Mouse (Mus musculus): ENCODE data around the gene Sfxn5. TPM values are rescaled to one million over a fixed set of nuclear protein-coding genes. Genes with fewer than 3 reads are reported as not detected.

Sfxn5 gene
- total and polyA plus RNA-seq, 3 experiments = 9.0 to 36.3 (median 26.1) TPM

DNA sequence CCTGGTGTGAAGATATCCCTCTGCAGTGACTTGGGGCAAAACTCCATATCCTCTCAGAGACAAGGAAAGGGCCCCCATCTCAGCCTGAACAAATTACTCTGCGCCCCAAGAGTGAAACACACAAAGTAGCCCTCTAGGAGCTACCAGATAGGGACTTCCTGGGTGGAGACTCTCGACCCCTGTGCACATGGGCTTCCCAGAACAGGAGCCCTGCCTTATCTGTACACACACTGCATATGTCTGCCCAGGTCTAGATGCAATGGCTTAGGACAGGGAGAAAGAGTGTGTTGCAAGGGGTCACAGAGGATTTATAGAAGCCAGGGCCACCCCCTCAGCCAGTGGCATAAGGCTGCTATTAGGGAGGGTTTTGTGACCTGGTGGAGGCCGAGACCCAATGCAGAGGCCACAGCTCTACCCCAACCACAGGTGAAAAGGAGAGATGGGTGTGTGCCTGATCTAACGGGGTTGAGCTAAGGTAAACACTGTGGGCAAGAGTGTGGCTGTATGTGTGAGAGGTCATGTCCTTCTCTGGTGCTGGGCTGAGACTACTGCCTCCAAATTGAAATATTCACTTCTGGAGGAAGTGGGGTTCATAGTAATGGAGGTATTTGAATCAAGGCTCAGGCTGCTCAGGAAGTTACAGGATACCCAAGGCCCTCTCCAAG lies 44.9 kb downstream of the Sfxn5 start:
- no peak for DNase-seq

DNA sequence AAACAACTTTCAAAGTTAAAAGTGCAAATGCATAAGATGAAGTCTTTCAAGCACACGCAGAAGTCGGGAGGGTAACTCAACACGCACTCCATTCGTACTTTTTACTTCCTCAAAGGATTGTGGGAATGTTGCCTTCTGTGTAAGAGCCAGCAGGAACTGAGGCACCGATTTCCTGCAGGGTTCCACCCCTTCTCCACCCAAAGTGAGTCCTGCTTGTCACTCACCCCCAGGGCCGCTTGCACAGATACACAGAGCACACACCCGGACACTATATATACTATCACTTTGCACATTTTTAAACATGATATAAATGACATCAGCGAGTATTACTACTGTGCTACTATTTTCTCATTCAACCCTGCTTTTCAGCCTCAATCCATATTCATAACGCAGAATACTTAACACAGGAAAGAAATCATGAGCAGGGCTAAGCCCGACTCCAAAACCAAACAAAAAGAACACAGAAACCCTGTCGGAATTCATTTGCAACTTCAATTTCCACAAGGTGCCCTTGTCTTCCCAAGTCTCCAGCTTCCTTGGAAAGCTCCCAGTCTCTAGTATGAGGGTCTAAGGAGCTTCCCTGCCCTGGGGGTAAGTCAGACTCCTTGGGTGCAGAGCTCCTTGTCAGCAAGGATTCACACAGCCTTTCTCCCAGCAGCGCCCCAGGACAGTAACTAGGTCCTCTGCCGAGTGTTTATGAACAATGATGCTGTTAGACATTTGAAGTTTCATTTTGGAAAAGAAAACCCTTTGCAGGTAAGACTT lies 46.8 kb downstream of the Sfxn5 start:
- DNase-seq = no peak

DNA sequence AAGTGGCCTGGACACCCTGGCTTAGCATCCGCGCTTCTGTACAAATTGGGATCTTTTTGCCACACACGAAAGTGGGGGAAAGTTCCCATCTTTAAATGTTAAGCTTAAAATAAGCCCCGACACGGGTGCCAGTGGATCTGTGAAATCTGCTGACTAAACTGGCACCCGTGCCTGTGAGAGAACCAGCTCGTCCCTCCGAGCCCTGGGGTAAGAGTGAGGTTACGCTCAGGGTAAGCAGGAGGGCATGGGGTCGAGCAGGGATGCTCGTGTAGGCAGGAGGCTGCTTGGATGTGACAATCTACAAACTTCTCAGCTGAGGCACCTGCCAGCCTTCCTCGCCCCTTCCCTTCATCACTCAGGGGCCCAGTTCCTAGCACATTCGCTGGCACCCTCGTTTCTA lies 52.4 kb downstream of the Sfxn5 start:
- DNase-seq = no peak

DNA sequence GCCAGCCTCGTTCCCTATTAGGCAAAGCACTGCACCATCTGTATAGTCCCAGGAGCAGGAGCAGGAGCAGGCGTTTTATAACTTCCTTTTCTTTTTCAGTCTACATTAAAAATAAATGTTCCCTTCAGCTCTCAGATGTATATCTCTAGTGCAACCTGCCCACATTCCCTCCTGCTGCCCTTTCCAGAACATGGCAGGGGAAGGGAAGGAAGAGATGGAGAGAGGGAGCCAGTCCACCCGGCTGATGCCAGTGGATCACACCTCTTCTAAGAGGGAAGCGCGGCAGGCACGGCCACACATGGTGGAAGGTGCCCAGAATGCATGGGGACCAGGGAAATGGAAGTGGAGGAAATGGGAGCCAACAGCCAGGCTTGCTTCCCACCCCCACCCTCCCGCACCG lies 56.7 kb downstream of the Sfxn5 start:
- no peak for DNase-seq

DNA sequence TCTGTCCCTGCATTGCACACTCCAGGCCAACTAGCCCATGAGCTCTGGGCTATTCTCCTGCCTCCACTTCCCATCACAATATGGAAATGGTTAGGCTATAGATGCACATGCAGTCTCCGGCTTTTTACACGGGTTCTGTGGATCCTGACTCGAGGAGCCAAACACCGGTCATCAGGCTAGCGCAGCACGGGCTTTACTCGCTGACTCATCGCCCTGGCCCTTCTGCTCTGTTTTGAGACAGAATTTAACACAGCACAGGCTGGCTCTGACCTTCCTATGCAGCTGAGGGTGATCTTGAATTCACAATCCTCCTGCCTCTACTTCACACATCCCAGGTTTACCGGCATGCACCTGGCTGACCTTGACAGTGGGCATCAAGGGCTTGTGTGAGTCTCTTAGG lies 60.8 kb downstream of the Sfxn5 start:
- DNase-seq = peak; percentile 63

DNA sequence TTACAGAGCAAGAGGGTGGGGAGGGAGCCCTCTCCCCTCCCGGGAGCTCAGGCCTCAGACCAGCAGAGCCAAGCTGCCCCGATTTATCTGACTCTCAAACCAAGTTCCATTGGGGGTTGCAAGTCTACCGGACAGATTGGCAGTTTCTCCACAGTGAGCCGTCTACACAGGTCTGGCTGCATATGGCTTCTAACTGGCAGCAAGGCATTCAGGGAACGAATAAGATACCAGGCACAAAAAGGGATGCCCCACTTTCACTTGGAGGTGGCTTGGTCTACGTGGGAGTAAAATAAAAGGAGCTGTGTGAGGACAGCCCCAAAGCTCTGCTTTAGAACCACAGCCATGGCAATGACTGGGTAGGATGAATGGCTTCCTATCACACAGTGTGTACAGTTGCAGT lies 67.2 kb downstream of the Sfxn5 start:
- no peak for DNase-seq

DNA sequence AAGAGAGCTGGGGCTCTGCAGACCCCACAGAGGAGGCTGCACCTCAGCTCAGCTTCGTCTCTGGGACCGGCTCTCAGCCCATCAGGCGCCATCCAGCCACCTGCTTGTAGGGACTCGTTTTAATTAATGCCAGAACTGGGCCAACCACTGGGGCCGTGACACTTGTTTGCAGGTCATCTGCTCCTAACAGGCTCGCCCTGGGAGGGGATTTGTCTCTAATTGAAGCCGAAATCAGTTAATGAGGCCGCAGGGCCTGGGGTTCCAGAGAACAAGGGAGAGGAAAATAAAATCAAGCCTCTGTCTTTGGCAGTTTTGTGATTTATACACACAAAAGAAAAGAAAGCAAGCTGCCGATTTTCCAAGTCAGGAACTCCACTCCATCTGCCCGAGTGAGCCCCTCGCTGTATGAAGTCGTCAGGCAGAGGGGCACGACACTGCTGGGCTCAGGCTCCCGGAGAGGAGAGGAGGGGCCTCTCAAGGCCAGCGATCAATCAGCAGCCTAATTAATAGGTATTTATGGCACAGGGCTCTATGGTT lies 68.2 kb downstream of the Sfxn5 start:
- DNase-seq = no peak

DNA sequence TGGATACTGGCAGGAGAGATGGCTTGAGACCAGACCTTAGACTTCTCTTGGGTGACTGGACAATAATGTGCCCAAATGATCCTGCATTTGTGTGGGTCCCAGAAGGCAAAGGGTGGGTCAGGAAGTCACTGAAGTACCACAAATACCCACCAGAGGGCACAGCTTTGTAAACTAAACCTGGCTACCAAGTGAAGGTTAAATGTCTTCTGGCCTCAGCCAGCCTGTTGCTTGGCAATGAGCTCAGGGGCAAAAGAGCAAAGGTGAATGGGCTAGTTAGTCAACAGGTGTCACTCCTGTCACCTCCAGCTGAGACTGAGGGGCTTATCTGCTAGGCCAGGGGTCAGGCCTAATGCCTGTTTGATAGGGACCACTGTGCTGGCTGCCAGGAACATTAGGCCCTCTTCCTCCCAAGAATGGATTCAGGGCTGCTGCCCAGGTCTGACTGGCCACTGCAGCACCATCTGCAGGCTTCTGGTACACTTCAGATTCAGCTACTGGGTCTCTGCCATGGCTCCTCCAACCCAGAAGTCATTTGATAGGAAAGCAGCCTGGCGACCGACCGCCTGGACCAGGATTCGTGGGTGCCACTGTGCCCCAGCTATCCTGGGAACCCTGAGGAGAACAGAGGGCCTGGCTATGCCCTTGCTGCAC lies 70.2 kb downstream of the Sfxn5 start:
- DNase-seq = peak; percentile 63

DNA sequence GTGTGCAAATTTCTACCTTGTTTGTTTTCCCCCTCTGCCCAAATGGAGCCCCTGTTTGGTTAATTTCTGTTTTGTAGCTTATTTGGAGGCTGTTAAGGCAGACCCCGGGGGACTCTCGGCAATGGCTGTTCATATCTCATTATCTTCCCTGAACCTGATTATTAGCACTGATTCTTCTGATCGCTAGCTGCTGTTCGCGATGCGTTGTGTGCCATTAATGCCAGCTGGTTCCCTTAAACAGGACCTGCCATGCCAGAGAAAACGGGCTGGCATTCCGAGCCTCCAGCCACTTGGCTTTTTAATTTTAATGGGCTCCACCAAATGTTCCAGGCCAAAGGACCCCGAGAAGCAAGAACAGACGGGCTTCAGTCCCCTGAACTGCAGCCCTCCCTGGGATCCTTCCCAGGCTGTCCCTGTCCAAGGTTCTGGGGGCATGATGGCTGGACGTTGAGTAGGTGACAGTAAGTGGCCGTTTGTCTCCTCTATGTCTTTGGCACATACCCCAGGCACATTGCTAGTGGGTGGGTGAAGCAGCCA lies 74.1 kb downstream of the Sfxn5 start:
- no peak for DNase-seq

DNA sequence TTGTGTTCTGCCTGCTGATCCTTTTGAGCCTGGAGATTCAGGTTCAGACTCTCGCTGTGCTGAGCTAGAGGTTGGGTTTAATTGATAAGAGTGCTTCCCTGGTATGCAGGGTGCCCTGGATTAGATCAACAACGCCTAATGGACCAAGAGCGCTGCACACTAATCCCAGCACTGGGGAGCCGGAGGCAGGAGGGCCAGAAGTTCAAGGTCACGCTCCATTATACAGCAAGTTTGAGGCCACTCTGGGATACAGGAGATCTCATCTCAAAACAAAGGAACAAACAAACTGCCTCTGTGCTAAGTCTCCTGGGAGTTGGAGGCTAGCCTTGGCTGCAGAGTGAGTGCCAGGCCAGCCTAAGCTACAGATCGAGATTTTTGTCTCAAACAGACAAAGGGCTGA lies 77.6 kb downstream of the Sfxn5 start:
- no peak for DNase-seq

DNA sequence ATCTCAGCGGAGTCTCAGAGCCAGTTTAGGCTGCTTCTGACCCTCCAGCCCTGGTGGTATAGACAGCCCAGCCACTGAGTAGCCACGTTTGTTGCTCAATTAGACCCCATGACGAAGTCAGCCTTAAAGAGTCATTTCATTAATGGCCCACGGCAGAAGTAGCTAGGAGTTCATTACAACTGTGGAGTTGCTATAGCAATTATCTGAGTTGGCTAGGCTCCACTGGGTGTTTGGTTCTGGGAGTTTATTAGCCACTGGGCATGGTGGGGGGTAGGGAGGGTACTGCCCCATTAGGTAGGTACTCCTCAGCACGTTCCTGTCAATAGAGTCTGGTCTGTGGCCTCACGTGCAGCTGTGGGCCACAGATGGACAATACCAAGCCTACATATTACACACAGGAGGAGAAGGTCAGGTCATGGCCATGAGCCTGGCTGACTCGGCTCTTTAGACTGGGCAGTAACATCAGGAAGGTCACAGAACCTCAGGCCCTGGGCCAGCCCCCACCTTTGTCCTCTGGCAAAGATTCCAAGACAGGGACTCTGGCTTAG lies 79.2 kb downstream of the Sfxn5 start:
- DNase-seq = peak; percentile 91

DNA sequence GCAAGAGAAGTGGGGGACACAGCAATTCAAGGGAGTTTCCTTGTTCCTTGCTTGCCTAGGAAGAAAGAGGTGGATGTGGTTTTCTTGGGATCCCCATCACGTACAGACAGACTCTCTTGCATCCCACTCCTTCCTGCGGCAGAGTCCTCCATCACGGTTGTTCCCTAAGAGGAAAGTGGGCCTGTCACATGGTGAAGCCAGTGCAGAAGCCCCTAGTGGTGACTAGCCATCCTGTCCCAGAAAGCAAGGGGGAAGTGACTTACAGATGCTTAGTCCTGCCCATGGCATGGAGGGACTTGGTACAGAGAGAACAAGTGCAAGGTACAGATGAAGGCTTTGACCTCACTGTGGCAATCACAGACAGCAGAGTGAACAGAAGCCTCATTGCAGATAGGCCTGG lies 79.9 kb downstream of the Sfxn5 start:
- no peak for DNase-seq

DNA sequence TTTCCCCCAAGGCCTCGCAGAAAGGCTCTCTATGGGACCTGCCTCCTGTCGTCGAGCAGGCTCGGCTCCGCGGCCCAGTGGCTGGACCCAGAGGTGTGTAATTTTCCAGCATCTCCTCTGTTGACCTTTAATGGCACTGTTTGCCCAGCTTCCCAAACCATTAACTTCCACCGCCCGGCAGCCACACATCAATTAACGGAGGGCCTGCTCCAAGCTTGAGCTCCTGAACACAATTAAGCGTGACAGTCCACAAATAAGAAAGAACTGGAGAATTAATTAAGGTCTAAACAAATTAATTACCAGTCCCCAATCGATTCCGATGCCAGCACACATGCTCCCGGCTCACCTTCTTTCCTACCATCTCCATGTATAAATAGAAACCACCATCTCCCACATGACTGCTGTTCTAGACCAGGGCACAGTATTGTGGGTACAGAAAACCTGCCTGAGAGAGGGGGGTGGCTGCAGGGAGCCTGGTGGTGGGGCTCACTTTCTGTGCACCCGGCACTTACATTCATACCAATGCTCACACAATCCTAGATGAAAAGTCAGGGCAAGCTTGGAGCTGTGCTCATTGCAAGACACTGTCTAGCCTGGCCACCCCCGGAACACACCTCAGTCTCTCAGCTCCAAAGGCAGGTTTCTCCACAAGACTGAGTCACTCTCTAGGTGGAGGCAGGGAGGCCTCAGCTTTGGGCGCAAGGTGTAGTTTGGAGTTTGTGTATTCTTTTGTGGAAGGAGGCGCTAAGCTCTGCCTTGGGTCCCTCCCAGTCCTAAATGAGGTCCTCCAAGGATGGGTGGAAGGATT lies 80.8 kb downstream of the Sfxn5 start:
- DNase-seq = no peak

DNA sequence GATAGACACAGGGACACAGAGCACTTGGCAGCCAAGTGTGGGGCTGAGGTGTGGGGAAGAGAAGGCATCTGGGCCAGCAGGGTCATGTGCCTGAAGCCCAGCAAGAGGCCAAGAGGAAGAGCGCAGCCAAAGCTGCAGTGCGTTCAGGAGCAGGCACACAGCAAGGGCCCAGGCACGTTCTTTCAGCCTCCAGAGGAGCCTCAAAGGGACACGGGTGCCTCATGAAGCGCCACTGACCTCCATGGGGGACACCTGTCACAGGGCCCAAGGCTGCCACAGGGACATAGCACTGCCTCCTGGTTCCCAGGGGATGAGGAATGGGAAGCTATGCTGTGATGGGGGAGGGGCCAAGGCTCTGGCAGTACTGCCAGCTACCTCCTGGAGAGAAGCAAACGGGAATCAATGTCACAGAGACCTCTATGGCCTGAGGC lies 82.4 kb downstream of the Sfxn5 start:
- peak; percentile 75 for DNase-seq

DNA sequence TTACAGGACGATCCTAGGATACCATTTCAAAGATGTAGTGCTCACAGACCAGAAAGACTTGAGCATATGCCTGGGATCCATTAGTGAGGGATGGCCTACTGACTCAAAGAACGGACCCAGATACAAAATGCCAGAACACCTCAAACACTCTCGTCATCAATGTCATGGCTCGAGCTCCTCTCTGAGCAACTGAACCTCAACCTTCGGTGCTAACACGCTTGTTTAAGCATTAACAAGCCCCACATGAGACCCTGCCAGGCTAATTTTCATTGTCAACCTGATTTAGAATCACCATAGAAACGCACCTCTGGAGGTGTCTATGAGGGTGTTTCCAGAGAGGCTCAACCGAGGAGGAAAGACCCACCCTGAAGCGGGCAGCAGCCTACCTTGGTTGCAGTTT lies 83.4 kb downstream of the Sfxn5 start:
- DNase-seq = no peak

DNA sequence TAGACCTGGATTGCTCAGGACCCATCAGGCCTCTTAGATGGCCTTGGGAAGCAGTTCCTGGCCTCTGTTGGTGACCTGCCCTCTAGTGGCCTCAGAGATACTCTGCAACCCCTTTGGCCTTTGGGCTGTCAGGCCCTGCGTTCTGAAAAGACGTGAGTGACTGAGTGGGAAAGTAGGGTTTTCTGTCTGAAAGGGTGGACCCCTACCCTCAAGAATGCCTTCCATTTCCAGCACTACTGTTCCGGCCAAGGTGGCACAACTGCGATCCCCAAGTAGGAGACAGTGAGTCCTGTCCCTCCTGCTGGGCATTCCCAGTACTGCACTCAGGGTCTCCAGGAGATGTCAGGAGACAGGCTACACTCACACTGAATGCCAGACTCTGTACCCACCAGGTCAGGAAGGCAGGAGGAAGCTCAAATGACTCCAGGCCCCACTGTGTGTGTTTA lies 94.2 kb downstream of the Sfxn5 start:
- DNase-seq = peak; percentile 76

DNA sequence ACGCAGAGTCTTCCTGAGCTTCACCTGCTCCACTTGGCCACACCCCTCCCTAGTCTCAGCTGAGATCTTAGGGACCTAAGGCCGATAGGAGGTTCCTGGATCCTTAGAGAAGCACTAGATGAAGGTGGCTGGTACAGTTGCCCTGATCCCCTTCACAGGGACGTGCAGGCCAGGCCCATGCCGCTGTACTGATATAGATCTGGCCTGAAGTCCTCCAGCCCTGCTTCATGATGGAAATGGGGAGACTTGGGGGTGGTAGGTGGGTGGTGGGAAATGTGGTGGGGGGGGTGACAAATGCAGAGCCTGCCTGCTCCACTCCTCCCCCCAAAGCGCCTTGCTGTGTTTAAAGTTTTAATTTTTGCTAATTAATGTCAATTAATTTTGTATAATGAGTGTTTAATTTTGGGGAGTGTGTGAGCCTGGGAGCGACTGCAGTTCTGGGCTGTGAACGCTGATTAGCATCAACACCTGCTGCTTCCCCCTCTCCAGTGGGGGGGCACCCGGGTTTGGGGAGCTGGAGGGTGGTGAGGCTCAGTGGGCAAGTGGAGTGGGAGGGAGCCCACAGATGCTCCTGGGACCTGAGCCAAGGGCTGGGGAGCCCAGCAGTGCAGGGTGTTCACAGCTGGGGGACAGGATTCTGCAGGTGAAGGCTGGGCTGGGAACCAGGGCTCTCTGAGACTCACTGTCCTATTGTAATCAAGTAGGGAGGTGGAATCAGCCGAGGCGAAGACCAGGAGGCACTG lies 95.5 kb downstream of the Sfxn5 start:
- DNase-seq = no peak

DNA sequence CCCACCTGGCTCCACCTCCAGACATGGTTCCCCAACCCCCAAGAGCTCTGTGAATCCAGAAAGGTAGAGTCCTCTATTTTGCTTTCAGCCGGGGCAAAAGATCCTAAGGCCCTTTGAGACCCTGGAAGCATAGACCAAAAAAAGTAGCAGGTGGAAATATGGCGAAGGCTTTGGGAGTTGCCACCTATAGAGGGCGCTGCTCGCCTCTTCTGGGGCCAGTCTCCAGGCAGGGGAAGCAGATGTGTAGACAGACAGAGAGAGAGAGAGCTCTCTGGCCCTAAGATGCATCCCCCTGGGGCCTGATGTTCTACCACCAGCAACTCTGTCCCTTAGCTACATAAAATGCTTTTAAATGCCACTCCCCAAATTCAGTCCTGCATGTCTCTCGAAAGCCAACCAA lies 96.2 kb downstream of the Sfxn5 start:
- peak; percentile 35 for DNase-seq

DNA sequence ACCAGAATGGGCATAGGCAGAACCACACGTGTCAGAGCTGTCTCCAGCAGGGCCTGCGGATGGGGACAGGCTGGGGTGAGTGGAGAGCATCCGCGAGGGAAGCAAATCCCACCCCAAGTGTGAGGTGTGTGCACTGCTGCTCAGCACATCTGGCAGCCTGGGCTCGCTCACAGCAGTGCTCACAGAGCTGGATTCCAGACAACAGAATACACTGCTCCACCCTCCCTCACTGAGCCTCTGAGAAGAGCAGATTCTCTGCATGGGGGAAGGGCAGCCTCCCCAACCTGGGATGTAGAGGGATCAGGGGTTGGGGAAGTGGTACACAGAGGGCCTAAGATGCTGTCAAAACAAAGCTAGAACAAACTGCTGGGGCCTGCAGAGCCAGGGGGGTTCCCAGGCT lies 98.4 kb downstream of the Sfxn5 start:
- no peak for DNase-seq

DNA sequence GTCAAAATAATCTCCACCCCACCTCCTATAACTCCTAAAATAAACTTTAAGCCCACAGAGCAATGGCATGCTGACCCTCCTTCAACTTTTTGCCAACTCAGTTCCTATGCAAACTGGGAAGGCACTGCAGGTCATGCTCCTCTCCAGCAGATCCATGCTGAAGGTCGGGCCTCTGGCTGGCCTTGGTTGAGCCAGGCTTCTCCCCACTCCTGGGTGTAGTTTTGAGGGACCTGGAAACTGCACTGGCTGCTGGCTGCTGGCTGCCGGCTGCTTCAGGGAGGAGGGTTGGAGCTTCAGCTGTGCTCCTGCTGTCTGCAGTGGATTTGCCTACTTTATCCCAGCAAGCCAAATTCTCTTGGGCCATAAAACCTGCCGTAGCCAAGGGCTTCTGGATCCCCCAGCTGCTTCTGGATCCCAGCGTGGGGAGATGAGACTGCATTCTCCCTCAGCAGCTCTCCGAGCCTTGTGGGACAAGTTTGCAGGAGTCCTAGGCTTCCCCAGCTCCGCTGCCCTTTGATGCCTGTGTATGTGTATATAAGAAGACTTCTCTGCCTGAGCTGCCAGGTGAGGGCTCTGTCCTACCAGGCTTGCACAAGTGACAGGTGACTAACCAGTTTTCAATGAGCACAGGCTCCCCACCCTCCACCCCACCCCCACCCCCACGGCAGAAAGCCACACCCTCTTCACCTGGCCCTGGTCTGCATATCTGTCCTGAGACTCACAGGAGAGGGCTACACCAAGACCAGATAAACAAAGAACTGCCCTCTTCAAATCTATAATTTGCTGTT lies 100.2 kb downstream of the Sfxn5 start:
- DNase-seq = peak; percentile 58

Data from adrenal gland, adult 2 months (tissue).